Mouse (Mus musculus) fibroblast of lung, adult 2 months (primary cell): ENCODE data around the gene Vps45.

Source experiments
- DNase-seq: peaks from one replicate; pipeline ENCODE4 v3.0.0-alpha.2; 2011; ENCODE audit warnings: low read depth

The Vps45 gene

GRCm38 (mm10) chr3:96058231-96058896 lies at the start of gene Vps45:
Gene Vps45 (minus strand): TSS chr3:96058466.
- no peak for DNase-seq

- DNase-seq, result no peak
These were observed 47.9 kb upstream of the Vps45 start for GRCm38 (mm10) chr3:96106151-96106550.

GRCm38 (mm10) chr3:96105232-96105747 lies 47.0 kb upstream of the Vps45 start:
- DNase-seq, result no peak

DNA sequence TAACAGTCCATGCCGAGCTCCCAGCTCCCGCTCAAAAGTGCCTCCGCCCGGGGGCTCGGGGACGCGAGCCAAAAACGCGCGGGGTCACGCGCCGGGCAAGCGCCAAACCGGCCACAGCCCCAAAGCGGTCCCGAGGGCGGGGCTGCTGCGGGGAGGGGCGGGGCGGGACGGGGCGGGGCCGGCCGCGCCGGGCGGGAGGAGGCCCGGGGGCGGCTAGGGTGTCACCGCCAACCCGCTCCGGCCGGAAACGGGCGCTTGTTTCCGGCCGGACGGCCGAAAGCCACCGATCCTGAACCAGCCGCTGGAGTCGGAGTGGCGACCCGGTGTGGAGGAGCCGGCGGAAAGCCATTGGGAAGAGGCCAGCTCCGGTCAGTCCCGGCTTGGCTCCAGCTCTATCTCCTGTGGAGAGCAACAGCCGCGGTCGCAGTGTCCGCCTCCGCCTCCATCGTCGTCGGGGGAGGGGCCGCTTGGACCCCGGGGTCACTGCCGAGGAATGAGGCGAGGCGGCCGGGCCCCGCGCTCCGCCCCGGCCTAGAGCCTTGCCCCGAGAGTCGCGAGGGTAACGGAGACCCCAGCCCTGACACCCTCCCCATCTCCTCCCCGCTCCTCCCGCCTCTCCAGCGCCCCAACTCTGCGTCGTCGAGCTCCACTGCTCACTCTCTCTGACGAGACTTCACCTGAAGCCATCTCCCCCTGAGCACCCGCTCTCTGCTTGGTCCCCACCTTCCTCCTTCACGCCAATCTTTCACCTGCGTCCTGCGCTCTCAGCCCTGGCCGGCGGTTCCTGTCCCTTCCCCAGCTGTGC lies 46.2 kb upstream of the Vps45 start, which contains the start of gene Otud7b:
Gene Otud7b (plus strand): TSS at position 267 of the 805 bp plus-strand sequence.
- no peak for DNase-seq

- DNase-seq, result no peak
These were observed 45.6 kb upstream of the Vps45 start for GRCm38 (mm10) chr3:96103901-96104260.

DNA sequence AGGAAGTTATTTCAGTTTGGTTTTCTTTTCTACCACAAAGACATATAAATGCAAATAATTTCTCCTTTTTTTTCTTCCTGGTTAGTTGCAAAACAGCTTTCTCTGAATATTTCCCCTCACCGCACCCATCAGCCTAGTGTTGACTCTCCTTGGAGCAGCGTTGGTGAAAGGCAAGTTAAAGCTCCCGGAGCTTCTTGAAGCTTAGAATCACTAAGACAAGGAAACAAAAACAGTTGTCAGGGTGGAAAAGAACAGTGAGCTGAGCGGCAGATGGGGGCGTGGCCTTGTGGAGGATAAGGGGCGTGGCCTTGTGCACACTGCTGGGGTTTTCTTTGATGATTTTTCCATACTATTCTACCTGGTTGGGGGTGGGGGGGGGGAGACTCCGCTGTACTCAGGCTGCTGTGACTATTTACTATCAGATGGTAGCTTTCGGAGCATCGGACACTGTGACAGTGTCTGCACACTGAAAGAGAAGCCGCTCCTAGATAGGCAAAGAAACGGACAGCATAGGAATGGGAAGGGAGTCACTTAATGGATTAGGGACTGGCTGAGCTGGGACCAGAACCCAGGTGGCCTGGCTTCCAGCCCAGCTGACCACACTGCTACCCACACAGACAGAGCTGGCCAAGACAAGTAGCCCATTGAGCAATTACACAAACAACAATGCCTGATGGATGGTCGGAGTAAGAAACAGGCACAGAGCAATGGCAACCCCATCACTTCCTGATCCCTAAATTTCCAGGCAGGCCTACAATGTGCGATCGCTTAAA lies 44.0 kb upstream of the Vps45 start:
- no peak for DNase-seq

DNA sequence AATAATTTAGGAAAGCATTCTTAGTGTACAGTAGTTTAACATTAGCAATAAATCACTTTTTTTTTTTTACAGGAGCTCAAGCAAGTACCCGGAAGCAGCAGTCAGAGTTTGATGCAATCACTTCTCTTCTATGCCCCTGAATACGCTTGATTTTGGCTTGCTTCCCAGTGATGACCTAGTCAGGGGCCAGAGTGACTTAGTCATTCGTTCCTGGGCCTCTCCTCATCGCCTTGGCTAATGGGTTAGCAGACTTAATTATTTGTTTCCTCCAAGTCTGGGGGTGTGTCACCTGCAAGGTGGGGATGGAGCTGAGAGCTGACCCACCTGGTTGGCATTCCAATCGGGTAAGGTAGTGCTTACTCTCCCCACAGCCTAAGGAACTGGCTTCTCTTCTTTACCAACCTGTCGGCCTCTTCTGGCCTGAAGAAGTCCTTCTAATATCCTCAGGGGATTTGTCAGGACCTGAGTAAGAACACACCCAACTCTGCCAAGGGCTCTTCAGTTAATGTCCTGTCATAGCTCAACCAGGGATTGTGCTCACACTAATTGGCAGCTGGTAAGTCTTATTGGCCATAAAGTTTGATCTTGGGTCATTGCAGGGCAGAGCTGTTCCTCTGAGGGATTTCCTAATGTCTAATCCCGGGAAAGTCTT lies 40.5 kb upstream of the Vps45 start:
- peak; percentile 54 for DNase-seq

GRCm38 (mm10) chr3:96098168-96098567 lies 39.9 kb upstream of the Vps45 start:
- no peak for DNase-seq

- no peak for DNase-seq
These were observed 35.9 kb upstream of the Vps45 start for GRCm38 (mm10) chr3:96094203-96094602.

DNA sequence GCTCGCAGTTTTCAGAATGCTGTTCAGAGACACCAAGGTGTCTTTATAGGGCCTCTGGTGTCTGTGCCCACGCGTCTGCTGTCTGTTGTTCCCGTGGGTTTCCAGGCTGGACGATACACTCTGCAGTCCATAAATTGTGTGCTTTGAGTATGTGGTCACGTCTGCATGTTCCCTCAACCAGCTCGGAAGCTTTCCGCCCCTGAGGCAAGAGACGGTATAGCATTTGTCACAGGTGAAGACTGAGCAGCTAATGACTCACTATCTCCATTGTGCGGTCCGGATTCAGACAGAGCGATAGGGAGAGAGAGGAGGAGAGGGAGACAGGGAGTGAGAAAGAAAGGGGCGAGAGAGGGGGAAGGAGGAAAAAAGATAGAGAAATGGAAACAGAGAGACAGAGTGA lies 35.2 kb upstream of the Vps45 start:
- no peak for DNase-seq

DNA sequence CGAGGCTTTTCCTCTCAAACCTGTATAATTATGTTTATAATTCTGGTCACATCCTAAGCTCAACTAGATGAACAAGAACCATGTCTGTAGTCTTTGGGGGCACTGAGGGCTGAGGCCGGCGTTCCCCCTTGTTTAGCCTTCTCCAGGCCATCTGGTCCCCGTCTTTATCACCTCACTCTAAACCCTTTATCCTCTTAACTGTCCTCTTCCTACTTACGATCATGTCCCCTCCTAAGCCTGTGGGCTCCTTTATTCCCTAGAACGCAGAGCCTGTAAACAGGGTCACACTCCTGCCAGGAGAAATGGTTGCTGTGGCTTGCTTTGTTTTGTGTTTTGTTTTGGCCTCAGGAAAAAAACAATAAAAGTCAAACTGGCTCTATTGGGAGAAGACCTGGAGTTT lies 33.7 kb upstream of the Vps45 start:
- DNase-seq, result no peak

DNA sequence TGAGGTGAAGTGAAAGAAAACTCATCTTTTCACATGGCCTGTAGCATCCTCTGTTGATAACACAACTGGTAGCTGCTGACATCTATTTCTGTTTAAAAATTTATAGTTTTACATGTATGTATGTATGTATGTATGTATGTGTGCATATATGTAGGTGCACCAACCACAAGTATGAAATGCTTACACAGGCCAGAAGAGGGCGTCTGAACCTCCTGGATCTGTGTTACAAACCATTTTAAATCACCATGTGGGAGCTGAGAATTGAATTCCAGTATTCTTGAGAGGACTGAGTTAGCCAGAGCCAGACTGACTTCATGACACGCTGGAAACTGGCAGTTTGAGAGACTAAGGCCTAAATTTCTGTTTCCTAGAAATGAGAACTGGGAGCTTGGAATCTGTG lies 32.9 kb upstream of the Vps45 start:
- DNase-seq, result no peak

DNA sequence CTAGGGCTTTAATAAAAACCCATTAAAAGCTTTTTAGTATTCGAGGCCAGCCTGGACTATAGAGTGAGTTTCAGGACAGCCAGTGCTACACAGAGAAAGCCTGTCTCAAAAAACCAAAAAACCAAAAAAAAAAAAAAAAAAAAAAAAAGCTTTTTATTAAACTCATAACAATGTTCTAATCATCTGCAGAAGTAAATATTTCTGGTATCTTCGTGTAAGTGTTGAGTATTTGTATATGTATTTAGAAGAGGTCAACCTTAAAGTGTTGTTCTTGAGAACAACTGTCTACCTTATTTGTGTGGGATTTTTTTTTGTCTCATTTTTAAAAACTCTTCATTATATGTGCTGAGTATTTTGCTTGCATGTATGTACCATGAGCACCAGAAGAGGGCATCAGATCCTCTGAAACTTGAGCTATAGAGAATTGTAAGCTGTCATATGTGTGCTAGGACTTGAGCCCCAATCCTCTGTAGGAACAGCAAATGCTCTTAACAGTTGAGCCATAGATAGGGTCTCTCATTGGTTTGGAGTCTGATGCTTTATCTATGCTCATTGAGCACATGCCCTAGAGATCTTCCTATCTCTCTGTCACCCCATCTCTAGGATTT lies 31.7 kb upstream of the Vps45 start:
- no peak for DNase-seq

DNA sequence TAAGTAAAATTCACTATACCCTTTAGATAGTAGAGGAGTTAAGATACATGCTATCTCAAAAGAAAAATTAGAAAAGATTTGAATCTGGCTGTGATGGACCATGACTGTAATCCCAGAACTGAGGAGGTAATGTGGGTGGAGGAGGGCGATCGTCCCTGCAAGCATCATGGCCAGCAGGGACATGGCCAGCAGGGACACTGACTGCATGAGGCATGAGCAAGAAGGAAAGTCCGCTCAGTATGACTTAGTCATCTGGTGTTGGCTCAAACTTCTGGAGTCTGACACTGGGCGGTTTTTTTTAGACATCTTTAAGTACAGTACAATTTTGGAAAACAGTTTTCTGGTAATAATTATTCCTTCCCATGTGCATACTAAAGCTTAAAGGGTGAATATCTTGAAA lies 29.5 kb upstream of the Vps45 start:
- DNase-seq, result no peak

DNA sequence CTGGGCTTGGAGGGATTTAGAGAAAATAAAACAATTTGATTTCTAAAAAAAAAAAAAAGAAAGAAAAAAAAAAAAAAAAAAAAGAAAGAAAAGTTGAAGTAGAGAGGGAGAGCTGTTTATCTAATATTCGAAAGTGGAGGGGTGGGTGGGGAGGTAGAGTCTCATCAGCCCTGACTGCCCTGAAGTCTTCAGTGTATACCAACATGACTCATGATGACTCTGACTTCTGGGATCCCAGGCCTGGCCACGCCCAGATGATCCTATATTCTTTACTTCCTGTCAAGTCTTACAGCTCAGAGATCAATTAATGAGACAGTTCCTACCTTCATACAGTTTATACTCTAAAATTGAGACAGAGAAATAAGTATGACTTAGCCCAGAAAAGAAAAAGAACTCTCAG lies 29.0 kb upstream of the Vps45 start:
- DNase-seq, result no peak

- no peak for DNase-seq
These were observed 26.0 kb upstream of the Vps45 start for GRCm38 (mm10) chr3:96084146-96084755.

GRCm38 (mm10) chr3:96082714-96083508 lies 24.6 kb upstream of the Vps45 start:
- DNase-seq, result no peak

DNA sequence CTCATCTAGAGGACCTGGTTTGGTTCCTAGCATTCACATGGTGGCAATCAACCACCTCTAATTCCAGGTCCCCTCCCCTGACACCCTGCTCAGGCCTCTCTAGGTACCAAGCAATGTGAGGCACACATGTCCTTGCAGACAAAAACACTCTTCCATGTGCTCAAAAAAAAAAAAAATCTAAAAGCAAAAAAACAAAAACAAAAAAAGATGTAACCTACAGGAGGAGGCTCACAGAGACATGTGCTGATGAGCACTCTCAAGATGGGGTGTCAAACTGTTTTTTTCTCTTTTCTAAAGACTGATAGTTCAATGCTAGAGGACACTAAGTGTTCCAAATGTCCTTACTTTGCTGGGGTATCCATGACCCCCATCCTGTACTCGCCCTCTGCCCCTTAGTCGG lies 23.8 kb upstream of the Vps45 start:
- DNase-seq, result no peak

- DNase-seq, result no peak
These were observed 23.4 kb upstream of the Vps45 start for GRCm38 (mm10) chr3:96081650-96082049.

GRCm38 (mm10) chr3:96081006-96081405 lies 22.7 kb upstream of the Vps45 start:
- no peak for DNase-seq
